Mouse (Mus musculus) kidney, postnatal 0 days (tissue): ENCODE results near the gene Nptxr. TPM values are rescaled to one million over a fixed set of nuclear protein-coding genes. Genes with fewer than 3 reads are reported as not detected.

ENCODE experiments used
- ATAC-seq: fragments of 200-750 bp; cut with Nextera tagmentation; replicated peaks from 2 replicates; pipeline ENCODE4 v1.8.0; 2017; ENCODE audit warnings: low read depth, moderate number of reproducible peaks, moderate TSS enrichment, moderate library complexity; ENCODE audit not compliant: low FRiP score
- DNase-seq: peaks from one replicate; pipeline ENCODE4 v3.0.0-alpha.2; 2016; ENCODE audit warnings: low spot score
- H3K27ac ChIP-seq: fragments of 300-500 bp; sonication (generic); 2 replicates; pipeline ENCODE4 v1.5.1; 2014; ENCODE audit warnings: mild to moderate bottlenecking
- H3K27me3 ChIP-seq: fragments of 300-500 bp; sonication (generic); 2 replicates; pipeline ENCODE4 v1.6.1; 2014; ENCODE audit warnings: low read length, mixed read lengths; ENCODE audit not compliant: insufficient read depth
- H3K36me3 ChIP-seq: fragments of 300-500 bp; sonication (generic); 2 replicates; pipeline ENCODE4 v1.6.1; 2014; ENCODE audit warnings: low read length, mixed read lengths; ENCODE audit not compliant: insufficient read depth
- H3K4me1 ChIP-seq: fragments of 300-500 bp; sonication (generic); replicated peaks from 2 replicates; pipeline ENCODE4 v1.6.1; 2014; ENCODE audit warnings: antibody characterized with exemption, low read length, mixed read lengths; ENCODE audit not compliant: insufficient read depth
- H3K4me2 ChIP-seq: fragments of 300-500 bp; sonication (generic); 2 replicates; pipeline ENCODE4 v1.6.1; 2014; ENCODE audit warnings: mild to moderate bottlenecking, low read length, moderate library complexity, mixed read lengths
- H3K4me3 ChIP-seq: fragments of 300-500 bp; sonication (generic); replicated peaks from 2 replicates; pipeline ENCODE4 v1.5.1; 2014; ENCODE audit warnings: low read depth, low read length
- H3K9ac ChIP-seq: fragments of 300-500 bp; sonication (generic); 2 replicates; pipeline ENCODE4 v1.6.1; 2014; ENCODE audit warnings: low read depth, low read length
- H3K9me3 ChIP-seq: fragments of 300-500 bp; sonication (generic); replicated peaks from 2 replicates; pipeline ENCODE4 v1.6.1; 2016; ENCODE audit warnings: low read length, inconsistent platforms, mixed read lengths
- CTCF ChIP-seq: IDR thresholded peaks from 2 replicates; pipeline ENCODE4 v1.5.1; 2016; ENCODE audit warnings: antibody characterized with exemption, low read depth, mild to moderate bottlenecking, moderate library complexity
- WGBS: fragments of 180-500 bp; shearing (Covaris S2); extraction: QIAGEN DNeasy Blood & Tissue Kit; methylation state at CpG from one replicate; pipeline ENCODE4 v1.1.7; 2014; 5-methylcytosine and 5-hydroxymethylcytosine counted together
- polyA plus RNA-seq: library from polyadenylated mRNA; unstranded; fragments of >200 nt; fragmentation: Nextera tagmentation; extraction: Ambion mirVana; gene quantifications from 2 replicates; pipeline ENCODE4 v1.2.1, GENCODE M21; 2015

Gene Nptxr
- polyA plus RNA-seq, 1 experiment from 2014 or later = 1.1 TPM

DNA sequence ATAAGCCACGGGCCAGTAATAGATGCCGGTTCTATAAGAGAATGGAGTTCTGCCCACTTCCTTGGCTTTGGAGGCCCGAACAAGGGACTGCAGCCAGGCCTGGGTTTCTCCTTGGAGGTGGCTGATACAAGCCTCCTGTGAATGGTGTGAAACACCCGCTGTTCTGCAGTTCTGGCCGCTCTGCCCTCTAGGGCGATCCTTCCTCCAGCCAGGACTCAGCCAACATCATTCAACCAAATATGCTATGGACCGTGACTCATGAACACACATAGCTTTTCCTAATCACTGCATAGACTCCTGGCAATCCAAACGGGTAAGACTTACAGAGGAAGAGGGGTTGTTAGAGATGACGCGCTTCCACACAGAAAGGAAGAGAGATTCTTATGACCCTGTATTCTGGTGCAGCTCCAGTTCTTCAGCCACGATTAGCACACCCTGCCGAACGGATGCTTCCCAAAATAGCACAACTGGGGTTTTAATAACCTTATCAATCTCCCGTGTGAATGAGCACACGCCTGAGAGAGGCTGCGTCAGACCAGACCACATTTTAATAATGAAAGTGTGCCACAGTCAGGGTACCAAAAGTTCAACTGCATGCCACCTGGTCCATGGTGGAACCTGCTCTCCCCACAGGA, 37.1 kb downstream of the Nptxr start:
- peaks cover 7% of the 10 kb centered on the region for H3K36me3 ChIP-seq
- no peak overlapping the region for H3K27ac ChIP-seq

DNA sequence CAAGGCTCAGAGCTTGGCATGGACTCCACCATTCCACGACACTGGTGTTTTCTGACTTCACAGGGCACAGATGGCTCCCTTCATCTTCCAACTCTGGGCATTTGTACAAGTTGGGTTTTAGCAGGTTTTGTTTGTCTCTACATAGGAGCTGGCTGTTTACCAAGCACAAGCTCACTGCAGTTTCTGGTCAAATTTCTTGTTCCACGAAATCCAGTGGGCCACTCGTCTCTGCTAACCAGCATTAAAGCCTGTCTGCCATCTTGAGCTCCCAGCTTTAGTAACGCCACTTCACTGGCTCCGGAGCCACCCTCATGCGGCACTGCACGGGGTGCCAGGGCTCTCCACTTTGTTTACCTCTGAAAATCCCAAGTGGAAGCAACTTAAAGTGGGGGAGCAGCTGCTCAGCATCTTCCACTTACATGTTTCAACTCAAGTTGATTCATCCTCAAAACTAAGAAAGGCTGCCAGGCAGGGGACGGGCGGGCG, 37.9 kb downstream of the Nptxr start:
- TF ChIP-seq CTCF = no peak
- Histone ChIP-seq H3K4me2 (no peak overlapping the region), H3K9me3 (no peaks in the 10 kb centered on the region), H3K4me1 (no peaks in the 10 kb centered on the region), H3K27me3 (no peaks in the 10 kb centered on the region), H3K27ac (no peak overlapping the region), H3K36me3 (peaks cover 9% of the 10 kb centered on the region), H3K4me3 (no peak overlapping the region), H3K9ac (no peak overlapping the region)
- WGBS = 81% methylated on average over 10 of the region's 10 CpGs
- DNase-seq (no peak), ATAC-seq (no peak)

More for the DNA sequence above, 37.1 kb downstream of the Nptxr start:
- Histone ChIP-seq H3K4me3 (no peak overlapping the region), H3K9ac (no peak overlapping the region), H3K4me2 (no peak overlapping the region), H3K4me1 (no peaks in the 10 kb centered on the region), H3K9me3 (no peaks in the 10 kb centered on the region), H3K27me3 (no peaks in the 10 kb centered on the region)
- no peak for TF ChIP-seq CTCF
- ATAC-seq (no peak), DNase-seq (no peak)
- 73% methylated on average over 16 of the region's 16 CpGs for WGBS

DNA sequence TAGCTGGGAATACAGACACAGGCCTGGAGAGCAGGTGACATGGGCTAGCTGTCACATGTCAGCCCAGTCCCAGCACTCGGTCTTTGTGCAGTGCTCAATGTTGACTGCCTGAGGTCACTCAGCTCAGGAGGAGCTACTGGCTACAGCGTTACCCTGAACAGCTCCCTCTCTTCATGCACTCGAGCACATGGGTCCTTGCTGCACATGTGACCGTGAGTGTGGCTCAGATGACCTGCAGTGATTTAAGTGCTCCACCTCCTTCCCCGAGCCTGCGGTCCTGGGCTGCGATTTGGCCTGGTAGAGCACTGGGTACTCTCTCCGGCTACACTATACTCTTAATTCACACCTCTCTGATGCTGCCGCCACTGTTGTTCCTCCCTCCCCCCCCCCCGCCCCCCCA, 38.4 kb downstream of the Nptxr start:
- Histone ChIP-seq H3K9ac (no peak overlapping the region), H3K4me3 (no peak overlapping the region), H3K27me3 (no peaks in the 10 kb centered on the region), H3K4me1 (no peaks in the 10 kb centered on the region), H3K36me3 (peaks cover 9% of the 10 kb centered on the region), H3K9me3 (no peaks in the 10 kb centered on the region), H3K27ac (no peak overlapping the region), H3K4me2 (no peak overlapping the region)
- no peak for TF ChIP-seq CTCF
- ATAC-seq = no peak
- no peak for DNase-seq
- 31% methylated on average over 10 of the region's 10 CpGs for WGBS

GRCm38 (mm10) chr15:79765361-79765760, 39.2 kb downstream of the Nptxr start:
- Histone ChIP-seq H3K27ac (no peak overlapping the region), H3K27me3 (no peaks in the 10 kb centered on the region), H3K4me3 (no peak overlapping the region), H3K4me2 (no peak overlapping the region), H3K9me3 (no peaks in the 10 kb centered on the region), H3K36me3 (peaks cover 9% of the 10 kb centered on the region), H3K9ac (no peak overlapping the region), H3K4me1 (no peaks in the 10 kb centered on the region)
- no peak for ATAC-seq
- TF ChIP-seq CTCF = no peak
- DNase-seq = no peak
- WGBS = 88% methylated on average over 2 of the region's 2 CpGs

GRCm38 (mm10) chr15:79764539-79765267, 39.9 kb downstream of the Nptxr start:
- no peak for DNase-seq
- 68% methylated on average over 11 of the region's 11 CpGs for WGBS
- no peak for TF ChIP-seq CTCF

GRCm38 (mm10) chr15:79763601-79764246, 40.8 kb downstream of the Nptxr start:
- H3K36me3 ChIP-seq = peaks cover 9% of the 10 kb centered on the region
- no peak overlapping the region for H3K4me3 ChIP-seq
- H3K9ac ChIP-seq = no peak overlapping the region
- 0 out of 2 replicates have a peak, but pooled peaks have one; percentile 16 for ATAC-seq
- no peaks in the 10 kb centered on the region for H3K4me1 ChIP-seq
- 0 out of 2 replicates have a peak, but pooled peaks have one; percentile 2 for TF ChIP-seq CTCF
- H3K27me3 ChIP-seq = no peaks in the 10 kb centered on the region
- no peak overlapping the region for H3K4me2 ChIP-seq
- DNase-seq = peak; percentile 21
- no peak overlapping the region for H3K27ac ChIP-seq
- WGBS = 73% methylated on average over 7 of the region's 7 CpGs
- H3K9me3 ChIP-seq = no peaks in the 10 kb centered on the region

More at GRCm38 (mm10) chr15:79764539-79765267, 39.9 kb downstream of the Nptxr start:
- Histone ChIP-seq H3K36me3 (peaks cover 9% of the 10 kb centered on the region), H3K27me3 (no peaks in the 10 kb centered on the region), H3K4me2 (no peak overlapping the region), H3K9me3 (no peaks in the 10 kb centered on the region), H3K9ac (no peak overlapping the region), H3K27ac (no peak overlapping the region), H3K4me3 (no peak overlapping the region), H3K4me1 (no peaks in the 10 kb centered on the region)
- ATAC-seq = no peak
